Mouse (Mus musculus) G1E (cell line): ENCODE results near the gene Anxa9.

Experiments used
- CTCF ChIP-seq: IDR thresholded peaks from 2 replicates; pipeline ENCODE4 v1.5.1; 2012; ENCODE audit warnings: low read depth, low read length, inconsistent platforms, mixed read lengths
- POLR2AphosphoS5 ChIP-seq: IDR thresholded peaks from 2 replicates; pipeline ENCODE4 v1.6.1; 2012; ENCODE audit warnings: low read depth, low read length, inconsistent platforms; ENCODE audit not compliant: insufficient replicate concordance
- TAL1 ChIP-seq: conservative IDR thresholded peaks from 2 replicates; pipeline ENCODE4 v1.6.1; 2012; ENCODE audit warnings: low read depth, low read length, inconsistent platforms, mixed read lengths

DNA sequence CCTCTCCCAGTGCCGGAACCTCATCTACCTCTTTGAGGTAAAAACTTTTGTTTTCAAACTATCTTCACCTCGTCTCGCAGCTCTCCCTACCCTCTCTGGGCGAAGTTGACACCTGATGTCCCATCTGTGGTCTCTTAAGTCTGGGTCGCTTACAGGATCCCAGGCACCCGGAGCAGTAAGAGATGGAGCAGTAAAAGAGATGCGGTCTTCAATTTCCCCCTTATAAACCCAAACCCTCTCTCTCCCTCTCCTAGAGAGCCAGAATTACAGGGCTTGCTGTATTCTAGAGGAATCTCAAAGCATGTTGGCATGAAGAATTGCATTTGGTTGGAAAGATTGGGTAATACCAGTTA is 23.4 kb downstream of the Anxa9 start:
- TF ChIP-seq CTCF = no peak
- TF ChIP-seq POLR2AphosphoS5 = no peak
- no peak for TF ChIP-seq TAL1
